Mouse (Mus musculus): Measurements from ENCODE around the gene Rsrp1.

Gene Rsrp1

GRCm38 (mm10) chr4:134967887-134968604, 44.7 kb downstream of the Rsrp1 start:
- no peak for DNase-seq

GRCm38 (mm10) chr4:134968605-134968976, 45.2 kb downstream of the Rsrp1 start:
- no peak for DNase-seq

GRCm38 (mm10) chr4:134975261-134975928, 52.0 kb downstream of the Rsrp1 start:
- no peak for DNase-seq

GRCm38 (mm10) chr4:134975929-134976308, 52.5 kb downstream of the Rsrp1 start:
- DNase-seq = no peak

Data from layer of hippocampus, adult 9-11 months (tissue).